Mouse (Mus musculus): ENCODE data around the gene Armt1. TPM values are rescaled to one million over a fixed set of nuclear protein-coding genes. Genes with fewer than 3 reads are reported as not detected.

Armt1 gene
- total and polyA plus RNA-seq, 2 experiments from 2014 or later: 6.1 to 17.6 TPM

GRCm38 (mm10) chr10:4492045-4492444 is 59.8 kb downstream of the Armt1 start:
- no peak for ATAC-seq
- 31% methylated on average over 1 of the region's 1 CpGs for WGBS

GRCm38 (mm10) chr10:4492909-4493308 is 60.6 kb downstream of the Armt1 start:
- WGBS: 11% methylated on average over 4 of the region's 4 CpGs
- H3K4me2 ChIP-seq (ENCODE audit: low read depth): no peak overlapping the region
- DNase-seq (no peak), ATAC-seq (no peak)
- no peaks in the 10 kb centered on the region for H3K36me3 ChIP-seq (ENCODE audit: insufficient read depth)
- no peaks in the 10 kb centered on the region for H3K27me3 ChIP-seq (ENCODE audit: insufficient read depth, low read length)
- H3K4me3 ChIP-seq (ENCODE audit: low read depth, low read length): no peak overlapping the region
- H3K9me3 ChIP-seq (ENCODE audit: low read length): no peaks in the 10 kb centered on the region
- no peak for TF ChIP-seq CTCF (IDR thresholded peaks at IDR 0.05; ENCODE audit: low read depth)
- H3K4me1 ChIP-seq (ENCODE audit: insufficient read depth): no peaks in the 10 kb centered on the region
- H3K27ac ChIP-seq (ENCODE audit: low read depth, low read length): no peak overlapping the region
- no peak overlapping the region for H3K9ac ChIP-seq

More at GRCm38 (mm10) chr10:4492045-4492444, 59.8 kb downstream of the Armt1 start:
- Histone ChIP-seq H3K4me2 (ENCODE audit: low read depth) (no peak overlapping the region), H3K27ac (ENCODE audit: low read depth, low read length) (no peak overlapping the region), H3K27me3 (ENCODE audit: insufficient read depth, low read length) (no peaks in the 10 kb centered on the region), H3K9ac (no peak overlapping the region), H3K4me1 (ENCODE audit: insufficient read depth) (no peaks in the 10 kb centered on the region), H3K4me3 (ENCODE audit: low read depth, low read length) (no peak overlapping the region), H3K9me3 (ENCODE audit: low read length) (no peaks in the 10 kb centered on the region), H3K36me3 (ENCODE audit: insufficient read depth) (no peaks in the 10 kb centered on the region)
- DNase-seq: no peak
- no peak for TF ChIP-seq CTCF (IDR thresholded peaks at IDR 0.05; ENCODE audit: low read depth)

- no peak overlapping the region for H3K4me2 ChIP-seq (ENCODE audit: low read depth)
- H3K27me3 ChIP-seq (ENCODE audit: insufficient read depth, low read length): no peaks in the 10 kb centered on the region
- no peaks in the 10 kb centered on the region for H3K36me3 ChIP-seq (ENCODE audit: insufficient read depth)
- 87% methylated on average over 8 of the region's 8 CpGs for WGBS
- no peak overlapping the region for H3K27ac ChIP-seq (ENCODE audit: low read depth, low read length)
- H3K9me3 ChIP-seq (ENCODE audit: low read length): no peaks in the 10 kb centered on the region
- no peak overlapping the region for H3K4me3 ChIP-seq (ENCODE audit: low read depth, low read length)
- DNase-seq (no peak), ATAC-seq (no peak)
- no peaks in the 10 kb centered on the region for H3K4me1 ChIP-seq (ENCODE audit: insufficient read depth)
- no peak for TF ChIP-seq CTCF (IDR thresholded peaks at IDR 0.05; ENCODE audit: low read depth)
- no peak overlapping the region for H3K9ac ChIP-seq
Measured at GRCm38 (mm10) chr10:4503251-4503650, 71.0 kb downstream of the Armt1 start.

Other genes with a start within 250 kb of the Armt1 start
- 50.5 and 52.4 TPM in 2 replicates for gene Akap12, start 166.1 kb upstream of the Armt1 start, total RNA-seq (2014; rRNA removed)
- gene Akap12, start 166.1 kb upstream of the Armt1 start, polyA plus RNA-seq (2015; fragmentation: Nextera tagmentation; extraction: Ambion mirVana): 22.1 and 28.3 TPM in 2 replicates
- 20.0 and 24.2 TPM in 2 replicates for gene Zbtb2, start 44.4 kb upstream of the Armt1 start, total RNA-seq (2014; rRNA removed)
- gene Zbtb2, start 44.4 kb upstream of the Armt1 start, polyA plus RNA-seq (2015; fragmentation: Nextera tagmentation; extraction: Ambion mirVana): 15.2 and 15.7 TPM in 2 replicates
- gene Rmnd1, start 79 bp upstream of the Armt1 start, total RNA-seq (2014; rRNA removed): 18.8 and 23.9 TPM in 2 replicates
- 17.5 and 24.4 TPM in 2 replicates for gene Rmnd1, start 79 bp upstream of the Armt1 start, polyA plus RNA-seq (2015; fragmentation: Nextera tagmentation; extraction: Ambion mirVana)
- gene Ccdc170, start 50.0 kb downstream of the Armt1 start, total RNA-seq (2014; rRNA removed): 0.85 and 1.4 TPM in 2 replicates
- gene Ccdc170, start 50.0 kb downstream of the Armt1 start, polyA plus RNA-seq (2015; fragmentation: Nextera tagmentation; extraction: Ambion mirVana): 0.18 and 0.62 TPM in 2 replicates
- 1.3 and 1.8 TPM in 2 replicates for gene Esr1, start 179.1 kb downstream of the Armt1 start, total RNA-seq (2014; rRNA removed)
- gene Esr1, start 179.1 kb downstream of the Armt1 start, polyA plus RNA-seq (2015; fragmentation: Nextera tagmentation; extraction: Ambion mirVana): 0.84 and 1.2 TPM in 2 replicates